Comparison of ENCODE assay signal across 8 mouse cellular contexts in the genomic region with DNA sequence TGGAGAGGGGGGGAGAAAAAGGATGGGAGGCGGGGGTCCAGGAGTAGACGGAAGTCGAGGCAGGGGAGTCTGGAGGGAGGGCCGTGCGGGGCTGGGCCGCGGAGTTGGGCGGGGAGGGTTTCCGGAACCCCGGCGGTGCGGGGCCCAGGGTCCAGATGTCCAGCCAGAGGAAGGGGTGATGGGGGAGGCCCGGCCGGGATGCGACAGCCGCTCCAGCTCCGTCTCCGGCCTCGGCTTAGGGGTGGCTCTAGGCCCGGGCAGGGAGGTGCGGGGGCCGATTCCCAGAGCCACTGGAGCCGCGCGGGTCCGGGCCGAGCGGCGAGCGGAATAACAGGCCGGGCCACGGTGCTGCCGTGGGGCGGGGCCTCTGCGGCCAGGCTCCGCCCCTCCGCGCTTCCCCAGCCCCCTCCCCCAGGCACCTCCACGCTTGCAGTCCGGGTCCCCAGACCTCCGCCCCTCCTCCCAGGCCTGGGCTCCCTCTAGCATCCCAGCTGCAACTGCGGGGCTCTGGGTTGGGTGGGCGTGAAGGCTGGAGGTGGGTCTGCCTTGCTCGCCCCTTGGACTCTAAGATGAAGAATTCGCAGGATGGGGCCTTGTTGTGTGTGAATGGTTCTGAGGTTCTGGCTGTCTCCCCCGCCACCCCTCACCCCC. TPM values are rescaled to one million over a fixed set of nuclear protein-coding genes. Genes with fewer than 3 reads are reported as not detected.
DNase-seq lines count a peak whose midpoint lies in the region; ATAC-seq and TF ChIP-seq lines count a peak whose summit lies in the region.

No protein-coding gene starts in this region.

- ATAC-seq in forebrain, embryonic 15.5 days (replicated peaks) = peak; percentile 79
- ATAC-seq in hindbrain, embryonic 14.5 days (ENCODE audit: low FRiP score) = peak; percentile 81
- peak; percentile 66 for ATAC-seq in liver, embryonic 16.5 days (ENCODE audit: low read depth)
- ATAC-seq in neural tube, embryonic 15.5 days (ENCODE audit: low FRiP score) = peak; percentile 85

- no peaks in the 10 kb centered on the region for H3K4me1 ChIP-seq in cerebellum, adult 2 months (ENCODE audit: control insufficient read depth, insufficient read depth, low read length)
- H3K4me1 ChIP-seq in forebrain, embryonic 15.5 days = peaks cover 41% of the 10 kb centered on the region
- H3K4me1 ChIP-seq in hindbrain, embryonic 14.5 days (replicated peaks; ENCODE audit: control insufficient read depth, insufficient read depth, low read length) = peaks cover 24% of the 10 kb centered on the region
- peaks cover 59% of the 10 kb centered on the region for H3K4me1 ChIP-seq in liver, embryonic 16.5 days (ENCODE audit: control insufficient read depth, low read depth, low read length)
- peaks cover 65% of the 10 kb centered on the region for H3K4me1 ChIP-seq in neural tube, embryonic 15.5 days

- peak overlapping the region; percentile 97 for H3K4me2 ChIP-seq in forebrain, embryonic 15.5 days (replicated peaks)
- H3K4me2 ChIP-seq in hindbrain, embryonic 14.5 days (replicated peaks) = peak overlapping the region; percentile 99
- H3K4me2 ChIP-seq in liver, embryonic 16.5 days (ENCODE audit: low read depth, low read length) = peak overlapping the region; percentile 97
- peak overlapping the region; percentile 97 for H3K4me2 ChIP-seq in neural tube, embryonic 15.5 days

- H3K27me3 ChIP-seq in cerebellum, adult 2 months (ENCODE audit: control insufficient read depth, insufficient read depth, low read length) = no peaks in the 10 kb centered on the region
- H3K27me3 ChIP-seq in forebrain, embryonic 15.5 days = no peaks in the 10 kb centered on the region
- H3K27me3 ChIP-seq in hindbrain, embryonic 14.5 days (ENCODE audit: control insufficient read depth, insufficient read depth, low read length) = no peaks in the 10 kb centered on the region
- H3K27me3 ChIP-seq in liver, embryonic 16.5 days (ENCODE audit: control insufficient read depth, insufficient read depth, low read depth, low read length) = peaks cover 7% of the 10 kb centered on the region
- no peaks in the 10 kb centered on the region for H3K27me3 ChIP-seq in neural tube, embryonic 15.5 days (replicated peaks)

- under 1% methylated on average over 46 of the region's 46 CpGs for WGBS in cerebellum, adult 2 months
- WGBS in forebrain, embryonic 15.5 days = under 1% methylated on average over 44 of the region's 46 CpGs
- WGBS in hindbrain, embryonic 14.5 days = under 1% methylated on average over 31 of the region's 46 CpGs
- 1% methylated on average over 35 of the region's 46 CpGs for WGBS in liver, embryonic 16.5 days (ENCODE audit: insufficient replicate concordance)
- under 1% methylated on average over 43 of the region's 46 CpGs for WGBS in neural tube, embryonic 15.5 days

- H3K36me3 ChIP-seq in forebrain, embryonic 15.5 days = peaks cover 21% of the 10 kb centered on the region
- H3K36me3 ChIP-seq in hindbrain, embryonic 14.5 days (replicated peaks; ENCODE audit: control insufficient read depth, insufficient read depth) = peaks cover 32% of the 10 kb centered on the region
- H3K36me3 ChIP-seq in liver, embryonic 16.5 days (ENCODE audit: control insufficient read depth, insufficient read depth) = no peaks in the 10 kb centered on the region
- H3K36me3 ChIP-seq in neural tube, embryonic 15.5 days = peaks cover 27% of the 10 kb centered on the region

- TF ChIP-seq CTCF in cerebellum, adult 2 months (IDR thresholded peaks at IDR 0.05; ENCODE audit: borderline replicate concordance, insufficient read depth, low read depth, low read length) = no peak

- no peaks in the 10 kb centered on the region for H3K9me3 ChIP-seq in forebrain, embryonic 15.5 days
- no peaks in the 10 kb centered on the region for H3K9me3 ChIP-seq in hindbrain, embryonic 14.5 days (ENCODE audit: control insufficient read depth, low read length)
- H3K9me3 ChIP-seq in liver, embryonic 16.5 days (replicated peaks; ENCODE audit: control insufficient read depth, low read length) = no peaks in the 10 kb centered on the region
- H3K9me3 ChIP-seq in neural tube, embryonic 15.5 days (replicated peaks) = no peaks in the 10 kb centered on the region

- H3K4me3 ChIP-seq in cerebellum, adult 2 months (replicated peaks; ENCODE audit: insufficient read depth, low read depth, low read length) = peak overlapping the region; percentile 86
- peak overlapping the region; percentile 81 for H3K4me3 ChIP-seq in forebrain, embryonic 15.5 days
- H3K4me3 ChIP-seq in hindbrain, embryonic 14.5 days (replicated peaks; ENCODE audit: low read length) = peak overlapping the region; percentile 65
- peak overlapping the region; percentile 65 for H3K4me3 ChIP-seq in liver, embryonic 16.5 days (ENCODE audit: low read depth, low read length)
- H3K4me3 ChIP-seq in neural tube, embryonic 15.5 days (replicated peaks) = peak overlapping the region; percentile 75

- H3K27ac ChIP-seq in cerebellum, adult 2 months (ENCODE audit: insufficient read depth, low read length) = no peak overlapping the region
- peak overlapping the region; percentile 86 for H3K27ac ChIP-seq in forebrain, embryonic 15.5 days (replicated peaks)
- H3K27ac ChIP-seq in hindbrain, embryonic 14.5 days = peak overlapping the region; percentile 69
- H3K27ac ChIP-seq in liver, embryonic 16.5 days (ENCODE audit: low read length) = peak overlapping the region; percentile 87
- H3K27ac ChIP-seq in neural tube, embryonic 15.5 days (replicated peaks) = peak overlapping the region; percentile 84

- TF ChIP-seq POLR2A in cerebellum, adult 2 months (IDR thresholded peaks at IDR 0.05; ENCODE audit: borderline replicate concordance, insufficient read depth, low read length) = peak; percentile 49; the same call in 1 of the 2 replicates

- DNase-seq in urinary bladder, postnatal 14 days (ENCODE audit: low spot score) = peak; percentile 64
- DNase-seq in urinary bladder, postnatal 10 days (ENCODE audit: low spot score) = no peak
- DNase-seq in cerebellum, adult 2 months = peak; percentile 74 to 77
- peak; percentile 74 for DNase-seq in hindbrain, embryonic 14.5 days (ENCODE audit: low spot score)
- DNase-seq in c-Kit-positive CD71-positive TER-119-positive erythroid progenitor cells, embryonic 14.5 days (ENCODE audit: low spot score) = no peak

- H3K9ac ChIP-seq in forebrain, embryonic 15.5 days (replicated peaks) = peak overlapping the region; percentile 91
- peak overlapping the region; percentile 82 for H3K9ac ChIP-seq in hindbrain, embryonic 14.5 days
- peak overlapping the region; percentile 74 for H3K9ac ChIP-seq in liver, embryonic 16.5 days (ENCODE audit: low read depth, low read length)
- H3K9ac ChIP-seq in neural tube, embryonic 15.5 days (replicated peaks) = peak overlapping the region; percentile 89

RNA-seq across cellular contexts. Expression of a gene that starts 1.3 kb away (rescaled TPM):
- 105 and 117 TPM in 2 replicates for polyA plus RNA-seq in cerebellum, adult 2 months (2012; rRNA removed)
- polyA plus RNA-seq in forebrain, embryonic 15.5 days (2015; fragmentation: Nextera tagmentation; extraction: Ambion mirVana) = 31.4 and 32.3 TPM in 2 replicates
- 23.5 and 25.5 TPM in 2 replicates for polyA plus RNA-seq in hindbrain, embryonic 14.5 days (2014; fragmentation: Nextera tagmentation; extraction: Ambion mirVana)
- polyA plus RNA-seq in liver, embryonic 16.5 days (2015; fragmentation: Nextera tagmentation; extraction: Ambion mirVana) = 4.8 and 5.7 TPM in 2 replicates
- 32.7 and 34.9 TPM in 2 replicates for polyA plus RNA-seq in neural tube, embryonic 15.5 days (2015; fragmentation: Nextera tagmentation; extraction: Ambion mirVana)

RNA-seq across cellular contexts. Expression of a gene that starts 6.9 kb away (rescaled TPM):
- polyA plus RNA-seq in cerebellum, adult 2 months (2012; rRNA removed) = 321 and 339 TPM in 2 replicates
- 211 and 222 TPM in 2 replicates for polyA plus RNA-seq in forebrain, embryonic 15.5 days (2015; fragmentation: Nextera tagmentation; extraction: Ambion mirVana)
- 223 and 231 TPM in 2 replicates for polyA plus RNA-seq in hindbrain, embryonic 14.5 days (2014; fragmentation: Nextera tagmentation; extraction: Ambion mirVana)
- polyA plus RNA-seq in liver, embryonic 16.5 days (2015; fragmentation: Nextera tagmentation; extraction: Ambion mirVana) = 13.4 and 14.8 TPM in 2 replicates
- polyA plus RNA-seq in neural tube, embryonic 15.5 days (2015; fragmentation: Nextera tagmentation; extraction: Ambion mirVana) = 211 and 245 TPM in 2 replicates

RNA-seq across cellular contexts. Expression of a gene that starts 8.1 kb away (rescaled TPM):
- 3.1 and 3.3 TPM in 2 replicates for polyA plus RNA-seq in cerebellum, adult 2 months (2012; rRNA removed)
- 1.4 and 2.1 TPM in 2 replicates for polyA plus RNA-seq in forebrain, embryonic 15.5 days (2015; fragmentation: Nextera tagmentation; extraction: Ambion mirVana)
- polyA plus RNA-seq in hindbrain, embryonic 14.5 days (2014; fragmentation: Nextera tagmentation; extraction: Ambion mirVana) = 0.94 and 0.99 TPM in 2 replicates
- polyA plus RNA-seq in liver, embryonic 16.5 days (2015; fragmentation: Nextera tagmentation; extraction: Ambion mirVana) = 2.2 and 2.7 TPM in 2 replicates
- polyA plus RNA-seq in neural tube, embryonic 15.5 days (2015; fragmentation: Nextera tagmentation; extraction: Ambion mirVana) = 1.0 TPM in 2 replicates

RNA-seq across cellular contexts. Expression of a gene that starts 22.8 kb away (rescaled TPM):
- polyA plus RNA-seq in cerebellum, adult 2 months (2012; rRNA removed) = 58.8 and 64.1 TPM in 2 replicates
- 24.9 and 26.1 TPM in 2 replicates for polyA plus RNA-seq in forebrain, embryonic 15.5 days (2015; fragmentation: Nextera tagmentation; extraction: Ambion mirVana)
- polyA plus RNA-seq in hindbrain, embryonic 14.5 days (2014; fragmentation: Nextera tagmentation; extraction: Ambion mirVana) = 16.8 and 17.1 TPM in 2 replicates
- polyA plus RNA-seq in liver, embryonic 16.5 days (2015; fragmentation: Nextera tagmentation; extraction: Ambion mirVana) = 39.1 and 40.1 TPM in 2 replicates
- 19.8 and 23.0 TPM in 2 replicates for polyA plus RNA-seq in neural tube, embryonic 15.5 days (2015; fragmentation: Nextera tagmentation; extraction: Ambion mirVana)

RNA-seq across cellular contexts. Expression of a gene that starts 23.6 kb away (rescaled TPM):
- polyA plus RNA-seq in cerebellum, adult 2 months (2012; rRNA removed) = 81.9 and 83.6 TPM in 2 replicates
- 35.1 and 36.7 TPM in 2 replicates for polyA plus RNA-seq in forebrain, embryonic 15.5 days (2015; fragmentation: Nextera tagmentation; extraction: Ambion mirVana)
- polyA plus RNA-seq in hindbrain, embryonic 14.5 days (2014; fragmentation: Nextera tagmentation; extraction: Ambion mirVana) = 73.7 and 79.1 TPM in 2 replicates
- polyA plus RNA-seq in liver, embryonic 16.5 days (2015; fragmentation: Nextera tagmentation; extraction: Ambion mirVana) = 18.7 and 24.3 TPM in 2 replicates
- polyA plus RNA-seq in neural tube, embryonic 15.5 days (2015; fragmentation: Nextera tagmentation; extraction: Ambion mirVana) = 69.5 and 70.4 TPM in 2 replicates

Comparison
In these comparisons a context has a peak if more than half of its experiments do, and no peak if none do; other contexts are left out.
1. DNase-seq: peak in urinary bladder, postnatal 14 days (single experiment), cerebellum, adult 2 months (2 of 2) and hindbrain, embryonic 14.5 days (single experiment); none in urinary bladder, postnatal 10 days (single experiment) and c-Kit-positive CD71-positive TER-119-positive erythroid progenitor cells, embryonic 14.5 days (single experiment).
2. RNA of a gene that starts 6.9 kb away (polyA plus RNA-seq): 321 to 339 TPM in cerebellum, adult 2 months, 211 to 245 TPM in neural tube, embryonic 15.5 days, 223 to 231 TPM in hindbrain, embryonic 14.5 days and 211 to 222 TPM in forebrain, embryonic 15.5 days; 13.4 to 14.8 TPM in liver, embryonic 16.5 days; every median in the first group is over 10 times any median in the second.
3. Peak in every context shown above with its lines, with median percentiles within 50 percentile points of each other: H3K4me3 ChIP-seq, ATAC-seq, H3K4me2 ChIP-seq and H3K9ac ChIP-seq.